Mouse (Mus musculus): ENCODE measurements around the gene Ppm1h. TPM values are rescaled to one million over a fixed set of nuclear protein-coding genes. Genes with fewer than 3 reads are reported as not detected.

The Ppm1h gene
- total and polyA plus RNA-seq, 2 experiments from 2014 or later = 4.9 to 6.1 TPM

GRCm38 (mm10) chr10:122895121-122895770 lies 216.7 kb downstream of the Ppm1h start:
- Histone ChIP-seq H3K36me3 (replicated peaks; ENCODE audit: control insufficient read depth, insufficient read depth, low read length) (0 out of 2 replicates have a peak, but pooled peaks cover 4% of the 10 kb centered on the region), H3K27me3 (ENCODE audit: control insufficient read depth, insufficient read depth, low read length) (no peaks in the 10 kb centered on the region), H3K4me1 (ENCODE audit: control insufficient read depth, insufficient read depth) (peaks cover 18% of the 10 kb centered on the region), H3K9ac (replicated peaks; ENCODE audit: low read depth, low read length) (no peak overlapping the region), H3K4me3 (ENCODE audit: low read depth, low read length) (no peak overlapping the region), H3K27ac (ENCODE audit: low read depth) (peak overlapping the region; percentile 95), H3K9me3 (replicated peaks; ENCODE audit: control insufficient read depth, low read length) (no peaks in the 10 kb centered on the region), H3K4me2 (ENCODE audit: low read depth, low read length) (0 out of 2 replicates have a peak overlapping the region, but pooled peaks have one; percentile 6)
- peak; percentile 86 for DNase-seq (ENCODE audit: low spot score)
- peak; percentile 78 for ATAC-seq (ENCODE audit: insufficient read depth, low read depth)
- TF ChIP-seq CTCF (IDR thresholded peaks at IDR 0.05; ENCODE audit: low read depth) (peak; percentile 70), EP300 (IDR thresholded peaks at IDR 0.05; ENCODE audit: low read depth) (no peak)
- WGBS = 63% methylated on average over 12 of the region's 12 CpGs

- no peak overlapping the region for H3K9ac ChIP-seq (replicated peaks; ENCODE audit: low read depth, low read length)
- no peak for TF ChIP-seq CTCF (IDR thresholded peaks at IDR 0.05; ENCODE audit: low read depth)
- no peak for TF ChIP-seq EP300 (IDR thresholded peaks at IDR 0.05; ENCODE audit: low read depth)
- DNase-seq (ENCODE audit: low spot score) (no peak), ATAC-seq (ENCODE audit: insufficient read depth, low read depth) (no peak)
- H3K4me2 ChIP-seq (ENCODE audit: low read depth, low read length) = no peak overlapping the region
- no peaks in the 10 kb centered on the region for H3K27me3 ChIP-seq (ENCODE audit: control insufficient read depth, insufficient read depth, low read length)
- H3K4me1 ChIP-seq (ENCODE audit: control insufficient read depth, insufficient read depth) = peaks cover 3% of the 10 kb centered on the region
- WGBS = 67% methylated on average over 7 of the region's 7 CpGs
- H3K9me3 ChIP-seq (replicated peaks; ENCODE audit: control insufficient read depth, low read length) = no peaks in the 10 kb centered on the region
- H3K4me3 ChIP-seq (ENCODE audit: low read depth, low read length) = no peak overlapping the region
- 0 out of 2 replicates have a peak, but pooled peaks cover 4% of the 10 kb centered on the region for H3K36me3 ChIP-seq (replicated peaks; ENCODE audit: control insufficient read depth, insufficient read depth, low read length)
- no peak overlapping the region for H3K27ac ChIP-seq (ENCODE audit: low read depth)
Measured at GRCm38 (mm10) chr10:122899971-122900370, 221.4 kb downstream of the Ppm1h start.

DNA sequence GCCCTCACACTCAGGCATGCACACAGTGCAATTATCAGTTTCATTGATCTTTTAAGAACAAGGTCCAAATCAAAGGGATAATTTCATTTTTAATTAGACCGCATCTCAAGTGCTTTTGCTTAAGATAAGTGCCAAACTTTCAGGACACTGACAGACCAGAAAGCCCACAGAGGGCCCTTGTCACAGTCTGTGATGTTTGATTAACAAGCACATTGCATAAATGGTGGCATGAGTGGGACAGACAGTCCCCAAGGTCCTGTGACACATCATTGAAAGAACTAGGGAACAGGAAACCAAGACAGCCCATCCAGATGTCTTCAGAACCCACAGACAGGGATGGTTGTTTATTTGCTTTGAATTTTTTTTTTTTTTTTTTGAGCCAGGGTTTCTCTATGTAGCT lies 221.9 kb downstream of the Ppm1h start:
- no peak overlapping the region for H3K9ac ChIP-seq (replicated peaks; ENCODE audit: low read depth, low read length)
- ATAC-seq (ENCODE audit: insufficient read depth, low read depth) (no peak), DNase-seq (ENCODE audit: low spot score) (no peak)
- peaks cover 3% of the 10 kb centered on the region; the same call in 1 of the 2 replicates for H3K4me1 ChIP-seq (ENCODE audit: control insufficient read depth, insufficient read depth)
- H3K27ac ChIP-seq (ENCODE audit: low read depth) = no peak overlapping the region
- TF ChIP-seq CTCF (IDR thresholded peaks at IDR 0.05; ENCODE audit: low read depth) = no peak
- no peaks in the 10 kb centered on the region for H3K9me3 ChIP-seq (replicated peaks; ENCODE audit: control insufficient read depth, low read length)
- H3K4me2 ChIP-seq (ENCODE audit: low read depth, low read length) = no peak overlapping the region
- no peak overlapping the region for H3K4me3 ChIP-seq (ENCODE audit: low read depth, low read length)
- WGBS = 97% methylated on average over 1 of the region's 1 CpGs
- no peaks in the 10 kb centered on the region for H3K27me3 ChIP-seq (ENCODE audit: control insufficient read depth, insufficient read depth, low read length)
- 0 out of 2 replicates have a peak, but pooled peaks cover 4% of the 10 kb centered on the region for H3K36me3 ChIP-seq (replicated peaks; ENCODE audit: control insufficient read depth, insufficient read depth, low read length)

- no peak overlapping the region for H3K9ac ChIP-seq (replicated peaks; ENCODE audit: low read depth, low read length)
- no peak overlapping the region for H3K4me2 ChIP-seq (ENCODE audit: low read depth, low read length)
- no peaks in the 10 kb centered on the region for H3K27me3 ChIP-seq (ENCODE audit: control insufficient read depth, insufficient read depth, low read length)
- TF ChIP-seq EP300 (IDR thresholded peaks at IDR 0.05; ENCODE audit: low read depth) = no peak
- no peak for TF ChIP-seq CTCF (IDR thresholded peaks at IDR 0.05; ENCODE audit: low read depth)
- H3K4me3 ChIP-seq (ENCODE audit: low read depth, low read length) = no peak overlapping the region
- H3K27ac ChIP-seq (ENCODE audit: low read depth) = no peak overlapping the region
- 0 out of 2 replicates have a peak, but pooled peaks cover 3% of the 10 kb centered on the region for H3K4me1 ChIP-seq (ENCODE audit: control insufficient read depth, insufficient read depth)
- 93% methylated on average over 5 of the region's 5 CpGs for WGBS
- H3K9me3 ChIP-seq (replicated peaks; ENCODE audit: control insufficient read depth, low read length) = no peaks in the 10 kb centered on the region
- ATAC-seq (ENCODE audit: insufficient read depth, low read depth) = no peak
- no peak for DNase-seq (ENCODE audit: low spot score)
- 0 out of 2 replicates have a peak, but pooled peaks cover 4% of the 10 kb centered on the region for H3K36me3 ChIP-seq (replicated peaks; ENCODE audit: control insufficient read depth, insufficient read depth, low read length)
Measured at GRCm38 (mm10) chr10:122901379-122901778, 222.8 kb downstream of the Ppm1h start.

GRCm38 (mm10) chr10:122909406-122910032 lies 231.0 kb downstream of the Ppm1h start:
- H3K4me2 ChIP-seq (ENCODE audit: low read depth, low read length) = no peak overlapping the region
- DNase-seq (ENCODE audit: low spot score) = no peak
- TF ChIP-seq EP300 (IDR thresholded peaks at IDR 0.05; ENCODE audit: low read depth) (no peak), CTCF (IDR thresholded peaks at IDR 0.05; ENCODE audit: low read depth) (no peak)

More at GRCm38 (mm10) chr10:122909406-122910032, 231.0 kb downstream of the Ppm1h start:
- Histone ChIP-seq H3K27ac (ENCODE audit: low read depth) (no peak overlapping the region), H3K4me1 (ENCODE audit: control insufficient read depth, insufficient read depth) (no peaks in the 10 kb centered on the region), H3K36me3 (replicated peaks; ENCODE audit: control insufficient read depth, insufficient read depth, low read length) (0 out of 2 replicates have a peak, but pooled peaks cover 7% of the 10 kb centered on the region), H3K9ac (replicated peaks; ENCODE audit: low read depth, low read length) (no peak overlapping the region), H3K4me3 (ENCODE audit: low read depth, low read length) (no peak overlapping the region), H3K9me3 (replicated peaks; ENCODE audit: control insufficient read depth, low read length) (no peaks in the 10 kb centered on the region), H3K27me3 (ENCODE audit: control insufficient read depth, insufficient read depth, low read length) (no peaks in the 10 kb centered on the region)
- ATAC-seq (ENCODE audit: insufficient read depth, low read depth) = no peak
- WGBS = 82% methylated on average over 9 of the region's 9 CpGs
